Mouse (Mus musculus): ENCODE data around the gene Lrrc4b. TPM values are rescaled to one million over a fixed set of nuclear protein-coding genes. Genes with fewer than 3 reads are reported as not detected.

Gene Lrrc4b
- polyA plus RNA-seq, 1 experiment from 2014 or later, result 0.82 TPM

GRCm38 (mm10) chr7:44468644-44469285, 39.9 kb downstream of the Lrrc4b start:
- ATAC-seq, result no peak
- no peaks in the 10 kb centered on the region for H3K9me3 ChIP-seq
- peaks cover 9% of the 10 kb centered on the region for H3K27me3 ChIP-seq (replicated peaks)
- H3K4me3 ChIP-seq (replicated peaks), result peak overlapping the region; percentile 67
- peak overlapping the region; percentile 71 for H3K9ac ChIP-seq
- H3K4me2 ChIP-seq (replicated peaks), result peak overlapping the region; percentile 77
- no peaks in the 10 kb centered on the region for H3K36me3 ChIP-seq
- peaks cover 25% of the 10 kb centered on the region for H3K4me1 ChIP-seq (replicated peaks)
- H3K27ac ChIP-seq, result no peak overlapping the region
- 64% methylated on average over 15 of the region's 15 CpGs for WGBS

- Histone ChIP-seq H3K4me3 (replicated peaks) (no peak overlapping the region), H3K27ac (no peak overlapping the region), H3K4me1 (replicated peaks) (peaks cover 30% of the 10 kb centered on the region), H3K9ac (no peak overlapping the region), H3K9me3 (no peaks in the 10 kb centered on the region), H3K36me3 (no peaks in the 10 kb centered on the region), H3K27me3 (replicated peaks) (peaks cover 7% of the 10 kb centered on the region), H3K4me2 (replicated peaks) (no peak overlapping the region)
- ATAC-seq, result no peak
- WGBS, result 90% methylated on average over 16 of the region's 16 CpGs
These were observed 41.2 kb downstream of the Lrrc4b start for GRCm38 (mm10) chr7:44469677-44470675.

DNA sequence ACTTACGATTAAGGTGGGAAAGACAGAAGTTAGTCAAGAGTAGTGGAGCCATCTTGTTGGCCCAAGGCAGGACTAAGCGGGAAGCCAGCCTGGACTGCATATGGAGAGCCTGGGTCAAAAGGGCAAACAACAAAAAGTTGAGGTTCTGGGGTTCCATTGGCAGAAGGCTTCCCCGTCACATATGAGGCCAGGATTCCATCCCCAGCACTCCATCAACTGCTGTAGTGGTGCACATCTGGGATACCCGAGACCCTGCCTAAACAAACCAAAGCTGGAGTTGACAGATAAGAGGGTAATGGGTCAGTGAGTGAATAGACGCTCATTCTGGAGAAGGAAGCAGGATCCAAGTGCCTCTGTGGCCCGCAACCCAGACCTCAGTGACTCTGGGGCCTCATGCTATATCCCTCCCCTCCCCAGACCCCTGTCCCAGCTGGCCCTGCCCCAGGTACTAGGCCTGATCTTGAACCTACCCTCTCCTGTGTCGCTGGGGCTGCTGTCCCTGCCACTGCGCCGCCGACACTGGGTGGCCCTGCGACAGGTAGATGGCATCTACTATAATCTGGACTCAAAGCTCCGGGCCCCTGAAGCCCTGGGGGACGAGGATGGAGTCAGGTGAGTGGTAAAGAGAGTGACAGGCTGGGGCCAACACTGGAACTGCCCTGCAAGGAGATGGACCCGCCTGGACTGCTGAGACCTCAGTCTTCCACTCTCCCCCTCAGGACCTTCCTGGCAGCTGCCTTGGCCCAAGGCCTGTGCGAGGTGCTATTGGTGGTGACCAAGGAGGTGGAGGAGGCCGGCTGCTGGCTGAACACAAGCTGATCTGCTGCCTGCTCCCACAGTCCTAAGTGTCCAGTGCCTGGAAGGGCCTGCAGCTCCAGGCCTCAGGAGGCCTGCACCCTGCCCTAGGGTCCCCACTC, 42.1 kb downstream of the Lrrc4b start:
- no peak for ATAC-seq
- H3K4me3 ChIP-seq (replicated peaks), result no peak overlapping the region
- H3K36me3 ChIP-seq, result no peaks in the 10 kb centered on the region
- no peaks in the 10 kb centered on the region for H3K9me3 ChIP-seq
- peaks cover 30% of the 10 kb centered on the region for H3K4me1 ChIP-seq (replicated peaks)
- WGBS, result 78% methylated on average over 16 of the region's 16 CpGs
- no peak overlapping the region for H3K9ac ChIP-seq
- H3K27ac ChIP-seq, result no peak overlapping the region
- H3K27me3 ChIP-seq (replicated peaks), result peaks cover 14% of the 10 kb centered on the region
- H3K4me2 ChIP-seq (replicated peaks), result no peak overlapping the region

DNA sequence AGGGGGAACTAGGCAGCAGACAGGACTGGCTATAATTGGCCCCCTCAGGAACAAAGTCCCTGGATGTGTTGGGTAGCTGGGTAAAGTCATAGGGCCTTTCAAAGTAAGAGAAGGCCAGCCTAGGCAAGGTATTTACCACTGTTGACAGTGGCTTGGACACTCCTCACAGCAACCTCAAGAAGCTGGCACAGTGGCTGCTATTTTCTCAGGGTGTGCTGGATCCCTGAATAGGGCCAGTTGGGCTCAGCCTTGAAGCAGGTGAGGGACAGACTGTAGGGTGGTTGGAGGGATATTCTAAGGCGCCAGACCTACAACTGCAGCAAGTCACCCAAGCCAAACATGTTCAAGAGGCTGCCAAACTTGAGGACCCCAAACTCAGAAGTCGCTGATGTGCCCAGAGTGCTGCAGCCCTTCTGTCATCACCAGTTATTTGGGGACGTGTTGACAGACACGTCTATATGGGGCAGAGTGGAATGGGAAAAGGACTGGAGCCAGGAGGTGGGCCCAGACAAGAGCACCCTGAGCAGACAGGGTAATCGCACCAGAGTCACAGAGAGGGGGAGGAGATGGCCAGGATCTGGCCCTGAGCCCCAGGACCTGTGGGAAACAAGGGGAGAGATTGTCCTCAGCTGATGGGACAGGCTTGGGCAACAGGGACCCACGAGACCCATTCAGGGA, 43.2 kb downstream of the Lrrc4b start:
- 47% methylated on average over 6 of the region's 6 CpGs for WGBS
- H3K9me3 ChIP-seq, result no peaks in the 10 kb centered on the region

DNA sequence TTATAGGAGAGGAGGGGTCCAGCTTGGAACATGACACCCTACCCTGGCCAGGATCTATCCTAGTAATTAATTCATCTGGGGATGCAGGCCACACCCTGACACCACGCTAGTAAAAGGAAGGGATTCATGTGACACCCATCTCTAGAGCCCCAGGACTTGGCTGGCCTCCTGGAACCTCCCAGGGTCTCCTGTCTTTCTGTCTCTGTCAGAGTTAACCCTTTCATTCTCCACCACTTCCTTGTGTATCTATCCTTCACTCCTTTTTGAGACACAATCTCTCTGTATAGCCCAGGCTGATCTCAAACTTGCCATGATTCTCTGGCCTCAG, 43.7 kb downstream of the Lrrc4b start:
- Histone ChIP-seq H3K27ac (no peak overlapping the region), H3K36me3 (no peaks in the 10 kb centered on the region), H3K4me1 (replicated peaks) (peaks cover 25% of the 10 kb centered on the region), H3K9me3 (no peaks in the 10 kb centered on the region), H3K4me3 (replicated peaks) (no peak overlapping the region), H3K9ac (no peak overlapping the region), H3K27me3 (replicated peaks) (peaks cover 14% of the 10 kb centered on the region), H3K4me2 (replicated peaks) (no peak overlapping the region)
- 17% methylated on average over 1 of the region's 1 CpGs for WGBS
- no peak for ATAC-seq

More for the DNA sequence above, 43.2 kb downstream of the Lrrc4b start:
- Histone ChIP-seq H3K27ac (no peak overlapping the region), H3K4me2 (replicated peaks) (no peak overlapping the region), H3K27me3 (replicated peaks) (peaks cover 14% of the 10 kb centered on the region), H3K36me3 (no peaks in the 10 kb centered on the region), H3K9ac (no peak overlapping the region), H3K4me1 (replicated peaks) (peaks cover 30% of the 10 kb centered on the region), H3K4me3 (replicated peaks) (no peak overlapping the region)
- no peak for ATAC-seq

GRCm38 (mm10) chr7:44472961-44473646, 44.3 kb downstream of the Lrrc4b start:
- Histone ChIP-seq H3K4me3 (replicated peaks) (no peak overlapping the region), H3K27me3 (replicated peaks) (peaks cover 14% of the 10 kb centered on the region), H3K36me3 (no peaks in the 10 kb centered on the region), H3K9ac (no peak overlapping the region), H3K4me2 (replicated peaks) (no peak overlapping the region), H3K27ac (peak overlapping the region; percentile 44; the same call in 1 of the 2 replicates), H3K4me1 (replicated peaks) (peaks cover 24% of the 10 kb centered on the region), H3K9me3 (no peaks in the 10 kb centered on the region)
- ATAC-seq, result peak; percentile 19; the same call in 1 of the 2 replicates
- whole genome bisulfite sequencing, result 37% methylated on average over 9 of the region's 9 CpGs

DNA sequence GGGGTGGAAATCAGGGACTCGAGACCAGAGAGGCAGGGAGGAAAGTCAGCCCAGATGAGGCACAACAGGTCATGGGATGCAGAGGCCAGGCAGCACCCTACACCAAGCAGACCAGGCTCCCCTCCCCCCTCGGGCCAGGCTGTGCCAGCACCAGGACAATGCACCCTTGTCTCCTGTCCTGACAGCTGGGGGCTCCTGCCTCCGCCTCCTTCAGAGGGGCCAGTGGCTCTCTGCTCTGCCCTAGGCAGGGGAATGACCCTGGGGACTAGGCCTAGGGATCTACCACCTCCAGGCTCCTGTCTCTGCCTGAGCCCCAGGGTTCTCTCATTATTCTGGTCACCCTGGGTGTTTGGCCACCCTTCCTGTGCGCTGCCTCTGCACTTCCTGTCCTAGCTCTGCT, 45.6 kb downstream of the Lrrc4b start:
- Histone ChIP-seq H3K4me1 (replicated peaks) (peaks cover 18% of the 10 kb centered on the region), H3K27me3 (replicated peaks) (peaks cover 14% of the 10 kb centered on the region), H3K9ac (no peak overlapping the region), H3K4me3 (replicated peaks) (no peak overlapping the region), H3K4me2 (replicated peaks) (no peak overlapping the region), H3K27ac (0 out of 2 replicates have a peak overlapping the region, but pooled peaks have one; percentile 18), H3K36me3 (no peaks in the 10 kb centered on the region), H3K9me3 (no peaks in the 10 kb centered on the region)
- 30% methylated on average over 4 of the region's 4 CpGs for WGBS
- peak; percentile 66 for ATAC-seq

DNA sequence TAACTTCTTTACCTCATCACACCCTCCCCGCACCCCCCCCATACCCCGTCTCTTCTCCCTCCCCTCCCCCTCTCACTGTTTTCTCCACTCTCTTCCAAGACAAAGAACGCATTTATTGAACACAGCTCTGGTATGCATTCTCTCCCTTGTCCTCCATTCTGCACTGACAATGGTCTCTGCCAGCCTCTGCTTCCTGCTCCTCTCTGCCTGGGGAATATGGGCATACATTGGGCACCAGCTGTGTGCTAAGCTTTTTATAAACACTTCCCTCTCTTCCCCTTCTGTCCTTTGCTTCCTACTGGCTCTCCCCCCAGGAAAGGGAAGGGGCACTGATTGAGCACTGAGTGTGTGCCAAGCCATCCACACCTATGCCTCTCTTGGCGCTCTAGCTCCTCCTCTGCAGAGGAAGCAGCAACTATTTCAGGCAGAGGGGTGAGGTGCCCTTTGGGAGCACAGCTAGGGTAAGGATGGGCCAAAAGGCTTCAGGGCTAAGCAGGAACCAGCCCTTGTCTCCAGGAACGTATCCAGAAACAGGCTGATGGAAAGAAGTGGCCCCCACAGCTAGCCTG, 46.3 kb downstream of the Lrrc4b start:
- no peak overlapping the region for H3K4me3 ChIP-seq (replicated peaks)
- H3K4me1 ChIP-seq (replicated peaks), result peaks cover 18% of the 10 kb centered on the region
- ATAC-seq, result no peak
- H3K4me2 ChIP-seq (replicated peaks), result no peak overlapping the region
- no peak overlapping the region for H3K27ac ChIP-seq
- WGBS, result 43% methylated on average over 5 of the region's 5 CpGs
- no peaks in the 10 kb centered on the region for H3K36me3 ChIP-seq
- no peaks in the 10 kb centered on the region for H3K9me3 ChIP-seq
- peaks cover 14% of the 10 kb centered on the region for H3K27me3 ChIP-seq (replicated peaks)
- no peak overlapping the region for H3K9ac ChIP-seq

DNA sequence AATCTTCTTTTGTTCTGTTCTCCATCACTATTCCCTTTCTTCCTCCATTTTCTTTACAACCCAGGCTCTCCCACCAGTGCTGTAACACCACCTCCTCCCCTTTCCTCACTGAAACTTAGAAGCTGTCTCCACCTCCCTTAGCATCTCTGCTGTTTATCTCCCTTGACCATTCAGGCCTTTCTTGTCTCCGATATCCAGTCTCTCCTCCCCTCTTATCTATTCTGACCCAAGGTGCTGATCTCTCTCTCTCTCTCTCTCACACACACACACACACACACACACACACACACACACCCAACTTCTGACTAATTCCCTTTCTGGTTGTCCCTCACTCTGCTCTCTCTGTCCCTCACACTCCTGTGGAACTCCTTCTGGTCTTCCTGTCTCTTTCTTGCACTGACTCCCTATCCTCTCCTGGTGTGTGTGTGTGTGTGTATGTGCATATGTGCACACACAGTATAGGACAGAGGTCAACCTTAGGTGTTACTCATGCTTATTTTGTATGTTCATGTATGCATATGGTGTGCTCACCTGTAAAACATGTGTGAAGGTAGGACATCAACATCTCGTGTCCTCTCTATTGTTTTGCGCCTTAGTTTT, 54.1 kb downstream of the Lrrc4b start:
- no peaks in the 10 kb centered on the region for H3K4me1 ChIP-seq (replicated peaks)
- no peaks in the 10 kb centered on the region; the same call in 1 of the 2 replicates for H3K27me3 ChIP-seq (replicated peaks)
- H3K36me3 ChIP-seq, result no peaks in the 10 kb centered on the region
- WGBS, result 67% methylated on average over 3 of the region's 3 CpGs
- no peak overlapping the region for H3K4me3 ChIP-seq (replicated peaks)
- no peak overlapping the region for H3K9ac ChIP-seq
- no peaks in the 10 kb centered on the region for H3K9me3 ChIP-seq
- H3K27ac ChIP-seq, result no peak overlapping the region
- no peak overlapping the region for H3K4me2 ChIP-seq (replicated peaks)
- peak; percentile 39; the same call in 1 of the 2 replicates for ATAC-seq

DNA sequence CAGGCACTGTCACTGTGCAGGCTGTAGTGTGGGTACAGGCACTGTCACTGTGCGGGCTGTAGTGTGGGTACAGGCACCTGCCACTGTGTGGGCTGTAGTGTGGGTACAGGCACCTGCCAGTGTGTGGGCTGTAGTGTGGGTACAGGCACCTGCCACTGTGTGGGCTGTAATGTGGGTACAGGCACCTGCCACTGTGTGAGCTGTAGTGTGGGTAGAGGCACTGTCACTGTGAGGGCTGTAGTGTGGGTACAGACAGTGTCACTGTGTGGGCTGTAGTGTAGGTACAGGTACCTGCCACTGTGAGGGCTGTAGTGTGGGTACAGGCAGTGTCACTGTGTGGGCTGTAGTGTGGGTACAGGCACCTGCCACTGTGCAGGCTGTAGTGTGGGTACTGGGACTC, 55.3 kb downstream of the Lrrc4b start:
- H3K4me2 ChIP-seq (replicated peaks), result no peak overlapping the region
- H3K36me3 ChIP-seq, result no peaks in the 10 kb centered on the region
- no peaks in the 10 kb centered on the region for H3K9me3 ChIP-seq
- H3K27ac ChIP-seq, result no peak overlapping the region
- 94% methylated on average over 1 of the region's 1 CpGs for WGBS
- H3K4me1 ChIP-seq (replicated peaks), result no peaks in the 10 kb centered on the region
- no peak overlapping the region for H3K9ac ChIP-seq
- H3K4me3 ChIP-seq (replicated peaks), result no peak overlapping the region
- H3K27me3 ChIP-seq (replicated peaks), result no peaks in the 10 kb centered on the region; the same call in 1 of the 2 replicates
- no peak for ATAC-seq

Data from intestine, embryonic 15.5 days (tissue).